Mouse (Mus musculus): Measurements from ENCODE around the gene Flt3.

Flt3 gene

GRCm38 (mm10) chr5:147399843-147400504 is at the start of gene Flt3:
Gene Flt3 (minus strand): TSS chr5:147400489.
- peak; percentile 33 for DNase-seq

- no peak for DNase-seq
Observed at GRCm38 (mm10) chr5:147448933-147449332, 48.6 kb upstream of the Flt3 start.

- DNase-seq: no peak
Observed at GRCm38 (mm10) chr5:147448526-147448925, 48.2 kb upstream of the Flt3 start.

- DNase-seq: no peak
Observed at GRCm38 (mm10) chr5:147445252-147445651, 45.0 kb upstream of the Flt3 start.

GRCm38 (mm10) chr5:147444757-147445156 is 44.5 kb upstream of the Flt3 start:
- no peak for DNase-seq

- DNase-seq: no peak
Observed at GRCm38 (mm10) chr5:147444298-147444697, 44.0 kb upstream of the Flt3 start.

GRCm38 (mm10) chr5:147442741-147443140 is 42.5 kb upstream of the Flt3 start:
- no peak for DNase-seq

GRCm38 (mm10) chr5:147441979-147442378 is 41.7 kb upstream of the Flt3 start:
- DNase-seq: no peak

GRCm38 (mm10) chr5:147440996-147441507 is 40.8 kb upstream of the Flt3 start:
- no peak for DNase-seq

- no peak for DNase-seq
Observed at GRCm38 (mm10) chr5:147436491-147436890, 36.2 kb upstream of the Flt3 start.

GRCm38 (mm10) chr5:147435751-147436150 is 35.5 kb upstream of the Flt3 start:
- no peak for DNase-seq

- no peak for DNase-seq
Observed at GRCm38 (mm10) chr5:147435224-147435623, 34.9 kb upstream of the Flt3 start.

- DNase-seq: no peak
Observed at GRCm38 (mm10) chr5:147432927-147433326, 32.6 kb upstream of the Flt3 start.

GRCm38 (mm10) chr5:147430936-147431839 is 30.9 kb upstream of the Flt3 start:
- peak; percentile 83 for DNase-seq

GRCm38 (mm10) chr5:147430361-147430935 is 30.2 kb upstream of the Flt3 start:
- DNase-seq: peak; percentile 45

- peak; percentile 93 for DNase-seq
Observed at GRCm38 (mm10) chr5:147429535-147430305, 29.4 kb upstream of the Flt3 start, which contains the start of gene Pan3. Gene Pan3 (plus strand): TSS chr5:147430161.

GRCm38 (mm10) chr5:147426048-147426805 is 25.9 kb upstream of the Flt3 start:
- DNase-seq: no peak

- peak; percentile 40 for DNase-seq
Observed at GRCm38 (mm10) chr5:147423612-147424011, 23.3 kb upstream of the Flt3 start.

GRCm38 (mm10) chr5:147418394-147419121 is 18.3 kb upstream of the Flt3 start:
- DNase-seq: peak; percentile 28

GRCm38 (mm10) chr5:147417986-147418385 is 17.7 kb upstream of the Flt3 start:
- DNase-seq: no peak

GRCm38 (mm10) chr5:147410585-147410984 is 10.3 kb upstream of the Flt3 start:
- no peak for DNase-seq

All from right cerebral cortex, postnatal 14 days (tissue).